Mouse (Mus musculus): Measurements from ENCODE around the gene Slc43a3. TPM values are rescaled to one million over a fixed set of nuclear protein-coding genes. Genes with fewer than 3 reads are reported as not detected.

Slc43a3 gene
- total RNA-seq, 1 experiment from 2014 or later = 4.8 TPM

GRCm38 (mm10) chr2:84961901-84962300 is 25.5 kb downstream of the Slc43a3 start:
- no peak for ATAC-seq (replicated peaks; ENCODE audit: insufficient number of reproducible peaks, low FRiP score, low TSS enrichment, poor library complexity, severe bottlenecking)

- no peak for ATAC-seq (replicated peaks; ENCODE audit: insufficient number of reproducible peaks, low FRiP score, low TSS enrichment, poor library complexity, severe bottlenecking)
Observed at GRCm38 (mm10) chr2:84962906-84963507, 26.6 kb downstream of the Slc43a3 start.

- ATAC-seq (replicated peaks; ENCODE audit: insufficient number of reproducible peaks, low FRiP score, low TSS enrichment, poor library complexity, severe bottlenecking) = no peak; the same call in 1 of the 2 replicates
Observed at GRCm38 (mm10) chr2:84964111-84964801, 27.9 kb downstream of the Slc43a3 start.

GRCm38 (mm10) chr2:84967318-84967991 is 31.1 kb downstream of the Slc43a3 start:
- ATAC-seq (replicated peaks; ENCODE audit: insufficient number of reproducible peaks, low FRiP score, low TSS enrichment, poor library complexity, severe bottlenecking) = peak; percentile 78

- no peak for ATAC-seq (replicated peaks; ENCODE audit: insufficient number of reproducible peaks, low FRiP score, low TSS enrichment, poor library complexity, severe bottlenecking)
Observed at GRCm38 (mm10) chr2:84975580-84975979, 39.2 kb downstream of the Slc43a3 start.

- no peak for ATAC-seq (replicated peaks; ENCODE audit: insufficient number of reproducible peaks, low FRiP score, low TSS enrichment, poor library complexity, severe bottlenecking)
Observed at GRCm38 (mm10) chr2:84980188-84980587, 43.8 kb downstream of the Slc43a3 start, which contains the start of gene Prg2. Prg2 (plus strand) TSS chr2:84980461.

- peak; percentile 68; the same call in 1 of the 2 replicates for ATAC-seq (replicated peaks; ENCODE audit: insufficient number of reproducible peaks, low FRiP score, low TSS enrichment, poor library complexity, severe bottlenecking)
Observed at GRCm38 (mm10) chr2:84987930-84988329, 51.6 kb downstream of the Slc43a3 start, which contains the start of gene Prg3. Prg3 (plus strand) TSS chr2:84988215.

GRCm38 (mm10) chr2:84996376-84996775 is 60.0 kb downstream of the Slc43a3 start:
- ATAC-seq (replicated peaks; ENCODE audit: insufficient number of reproducible peaks, low FRiP score, low TSS enrichment, poor library complexity, severe bottlenecking) = no peak

- ATAC-seq (replicated peaks; ENCODE audit: insufficient number of reproducible peaks, low FRiP score, low TSS enrichment, poor library complexity, severe bottlenecking) = no peak
Observed at GRCm38 (mm10) chr2:84999486-85000181, 63.3 kb downstream of the Slc43a3 start.

- no peak for ATAC-seq (replicated peaks; ENCODE audit: insufficient number of reproducible peaks, low FRiP score, low TSS enrichment, poor library complexity, severe bottlenecking)
Observed at GRCm38 (mm10) chr2:85001497-85001896, 65.1 kb downstream of the Slc43a3 start.

GRCm38 (mm10) chr2:85002575-85002974 is 66.2 kb downstream of the Slc43a3 start:
- ATAC-seq (replicated peaks; ENCODE audit: insufficient number of reproducible peaks, low FRiP score, low TSS enrichment, poor library complexity, severe bottlenecking) = no peak

GRCm38 (mm10) chr2:85004341-85004740 is 68.0 kb downstream of the Slc43a3 start:
- no peak for ATAC-seq (replicated peaks; ENCODE audit: insufficient number of reproducible peaks, low FRiP score, low TSS enrichment, poor library complexity, severe bottlenecking)

- ATAC-seq (replicated peaks; ENCODE audit: insufficient number of reproducible peaks, low FRiP score, low TSS enrichment, poor library complexity, severe bottlenecking) = no peak
Observed at GRCm38 (mm10) chr2:85006600-85006999, 70.2 kb downstream of the Slc43a3 start.

- 0 out of 2 replicates have a peak, but pooled peaks have one; percentile 59 for ATAC-seq (replicated peaks; ENCODE audit: insufficient number of reproducible peaks, low FRiP score, low TSS enrichment, poor library complexity, severe bottlenecking)
Observed at GRCm38 (mm10) chr2:85007729-85008128, 71.3 kb downstream of the Slc43a3 start.

Other genes with a start within 250 kb of the Slc43a3 start
- 22.4 to 46.2 TPM (median 25.7 TPM) in 3 replicates for gene Zdhhc5, start 221.4 kb upstream of the Slc43a3 start, total RNA-seq (2017)
- gene Clp1, start 209.2 kb upstream of the Slc43a3 start, total RNA-seq (2017) = 29.1 to 46.4 TPM (median 29.3 TPM) in 3 replicates
- gene Ypel4, start 202.5 kb upstream of the Slc43a3 start, total RNA-seq (2017) = not detected in 3 replicates
- not detected in 3 replicates for gene Gm19426, start 192.9 kb upstream of the Slc43a3 start, total RNA-seq (2017)
- not detected in 3 replicates for gene Serping1, start 161.1 kb upstream of the Slc43a3 start, total RNA-seq (2017)
- gene Ube2l6, start 137.8 kb upstream of the Slc43a3 start, total RNA-seq (2017) = 19.2 to 64.4 TPM (median 43.8 TPM) in 3 replicates
- not detected in 3 replicates for gene Smtnl1, start 113.9 kb upstream of the Slc43a3 start, total RNA-seq (2017)
- 11.3 to 21.0 TPM (median 16.2 TPM) in 3 replicates for gene Timm10, start 109.6 kb upstream of the Slc43a3 start, total RNA-seq (2017)
- 0.29 to 0.32 TPM in 2 of 3 replicates, not detected in the other for gene Slc43a1, start 97.7 kb upstream of the Slc43a3 start, total RNA-seq (2017)
- not detected in 3 replicates for gene Rtn4rl2, start 49.9 kb upstream of the Slc43a3 start, total RNA-seq (2017)
- gene Prg2, start 43.9 kb downstream of the Slc43a3 start, total RNA-seq (2017) = 1.2 to 3.6 TPM in 2 of 3 replicates, not detected in the other
- gene Prg3, start 51.6 kb downstream of the Slc43a3 start, total RNA-seq (2017) = not detected in 3 replicates
- 113 to 215 TPM (median 119 TPM) in 3 replicates for gene Ssrp1, start 100.7 kb downstream of the Slc43a3 start, total RNA-seq (2017)
- 0.29 TPM in 1 of 3 replicates, not detected in the others for gene P2rx3, start 100.9 kb downstream of the Slc43a3 start, total RNA-seq (2017)
- 7.1 to 18.7 TPM (median 10.0 TPM) in 3 replicates for gene Tnks1bp1, start 111.4 kb downstream of the Slc43a3 start, total RNA-seq (2017)
- gene Aplnr, start 199.6 kb downstream of the Slc43a3 start, total RNA-seq (2017) = not detected in 3 replicates